In genomic region chr16:36040640-36041624, GRCm38 (mm10) we compare ENCODE assay signal across 8 mouse cellular contexts. TPM values are rescaled to one million over a fixed set of nuclear protein-coding genes. Genes with fewer than 3 reads are reported as not detected.
DNase-seq lines count a peak whose midpoint lies in the region; ATAC-seq lines count a peak whose summit lies in the region.

Gene Wdr5b, plus strand, starts transcription at chr16:36041190.

- H3K9me3 ChIP-seq in hindbrain, embryonic 12.5 days (replicated peaks), result no peaks in the 10 kb centered on the region

- peak within 1 kb of the TSS; percentile 72 for H3K9ac ChIP-seq in hindbrain, embryonic 12.5 days

- peak within 1 kb of the TSS; percentile 60 for H3K4me3 ChIP-seq in hindbrain, embryonic 12.5 days

- WGBS in hindbrain, embryonic 12.5 days, result 2% methylated on average over 39 of the region's 39 CpGs

- peaks cover 20% of the 10 kb centered on the region for H3K4me1 ChIP-seq in hindbrain, embryonic 12.5 days

- no peaks in the 10 kb centered on the region for H3K27me3 ChIP-seq in hindbrain, embryonic 12.5 days

- peak; percentile 97 for ATAC-seq in hindbrain, embryonic 12.5 days (ENCODE audit: low FRiP score)

- H3K36me3 ChIP-seq in hindbrain, embryonic 12.5 days, result peaks cover 27% of the 10 kb centered on the region

- peak within 1 kb of the TSS; percentile 74 for H3K27ac ChIP-seq in hindbrain, embryonic 12.5 days

- DNase-seq in NIH3T3 (ENCODE audit: low read depth), result peak; percentile 97
- DNase-seq in cerebellum, postnatal 10 days, result peak; percentile 95
- peak; percentile 89 to 94 for DNase-seq in frontal cortex, postnatal 10 days (ENCODE audit: low spot score in 2 of 2)
- DNase-seq in layer of hippocampus, postnatal 14 days (ENCODE audit: low spot score in 2 of 2), result peak; percentile 89 to 97
- peak; percentile 89 for DNase-seq in lung, postnatal 14 days
- DNase-seq in retina, adult 2 months (ENCODE audit: low read depth, low spot score), result peak; percentile 84
- DNase-seq in thymus, postnatal 36 days, result peak; percentile 83 to 93

- peak within 1 kb of the TSS; percentile 77 for H3K4me2 ChIP-seq in hindbrain, embryonic 12.5 days (replicated peaks)

RNA-seq across cellular contexts. Expression of gene Wdr5b, which starts in this region (rescaled TPM):
- 12.6 and 13.2 TPM in 2 replicates for polyA plus RNA-seq in hindbrain, embryonic 12.5 days (2016; fragmentation: Nextera tagmentation; extraction: Ambion mirVana)
- total RNA-seq in layer of hippocampus, postnatal 14 days (2021), result 1 to 10 TPM; 4.8 to 5.3 TPM

Comparison
In these comparisons a context has a peak if more than half of its experiments do, and no peak if none do; other contexts are left out.
1. Peak in every context shown above with its lines: DNase-seq, ATAC-seq, H3K4me3 ChIP-seq and H3K27ac ChIP-seq.